Mouse (Mus musculus) embryo, embryonic 9.5 days (tissue): ENCODE results near the gene Fam126b.
"Not testable (repeated sequence)": the region's sequence is repeated elsewhere in the genome, so short reads cannot be mapped to it uniquely, and the experiment has no call there.

Experiments used
- DNase-seq: peaks from one replicate; pipeline ENCODE4 v3.0.0-alpha.2; 2017; ENCODE audit errors: extremely low spot score

The Fam126b gene

GRCm38 (mm10) chr1:58568456-58569130 is 17.5 kb downstream of the Fam126b start:
- DNase-seq, result no peak

- no peak for DNase-seq
These were observed 19.5 kb downstream of the Fam126b start for GRCm38 (mm10) chr1:58566621-58567020.

- DNase-seq, result no peak
These were observed 21.1 kb downstream of the Fam126b start for GRCm38 (mm10) chr1:58564981-58565380.

- DNase-seq, result no peak
These were observed 23.7 kb downstream of the Fam126b start for GRCm38 (mm10) chr1:58562455-58562854.

- not testable (repeated sequence) for DNase-seq
These were observed 25.8 kb downstream of the Fam126b start for GRCm38 (mm10) chr1:58560370-58560769.

- DNase-seq, result no peak
These were observed 44.7 kb downstream of the Fam126b start for GRCm38 (mm10) chr1:58541386-58541785.

GRCm38 (mm10) chr1:58507249-58507648 is 78.9 kb downstream of the Fam126b start:
- no peak for DNase-seq

GRCm38 (mm10) chr1:58504577-58505254 is 81.4 kb downstream of the Fam126b start, which contains the start of gene Orc2:
Gene Orc2, minus strand, starts transcription at chr1:58505109.
- peak; percentile 87 for DNase-seq

- DNase-seq, result no peak
These were observed 82.2 kb downstream of the Fam126b start for GRCm38 (mm10) chr1:58503793-58504370.

GRCm38 (mm10) chr1:58503134-58503533 is 83.0 kb downstream of the Fam126b start:
- no peak for DNase-seq

GRCm38 (mm10) chr1:58498758-58499157 is 87.4 kb downstream of the Fam126b start:
- DNase-seq, result no peak

- DNase-seq, result no peak
These were observed 88.4 kb downstream of the Fam126b start for GRCm38 (mm10) chr1:58497678-58498077.

- DNase-seq, result no peak
These were observed 90.5 kb downstream of the Fam126b start for GRCm38 (mm10) chr1:58495603-58496002.

GRCm38 (mm10) chr1:58482647-58483046 is 103.5 kb downstream of the Fam126b start:
- no peak for DNase-seq

GRCm38 (mm10) chr1:58475662-58476061 is 110.5 kb downstream of the Fam126b start:
- DNase-seq, result no peak
